Mouse (Mus musculus) neural tube, embryonic 14.5 days (tissue): ENCODE measurements around the gene Cap1. TPM values are rescaled to one million over a fixed set of nuclear protein-coding genes. Genes with fewer than 3 reads are reported as not detected.

Experiments used
- ATAC-seq: fragments of 200-750 bp; cut with Nextera tagmentation; 2 replicates; pipeline ENCODE4 v1.8.0; 2017; ENCODE audit warnings: low read depth, mild to moderate bottlenecking, moderate TSS enrichment, moderate library complexity
- H3K27ac ChIP-seq: fragments of 300-500 bp; sonication (generic); 2 replicates; pipeline ENCODE4 v1.5.1; 2014; ENCODE audit warnings: low read depth, mild to moderate bottlenecking, control low read depth, low read length, moderate library complexity, mixed read lengths
- H3K27me3 ChIP-seq: fragments of 300-500 bp; sonication (generic); 2 replicates; pipeline ENCODE4 v1.6.1; 2014; ENCODE audit warnings: low read length; ENCODE audit not compliant: control insufficient read depth, insufficient read depth
- H3K36me3 ChIP-seq: fragments of 300-500 bp; sonication (generic); 2 replicates; pipeline ENCODE4 v1.6.1; 2014; ENCODE audit warnings: low read length, mixed read lengths; ENCODE audit not compliant: control insufficient read depth, insufficient read depth
- H3K4me1 ChIP-seq: fragments of 300-500 bp; sonication (generic); 2 replicates; pipeline ENCODE4 v1.6.1; 2014; ENCODE audit warnings: low read length; ENCODE audit not compliant: control insufficient read depth, insufficient read depth
- H3K4me2 ChIP-seq: fragments of 300-500 bp; sonication (generic); 2 replicates; pipeline ENCODE4 v1.6.1; 2014; ENCODE audit warnings: mild to moderate bottlenecking, low read depth, low read length, control low read depth
- H3K4me3 ChIP-seq: fragments of 300-500 bp; sonication (generic); 2 replicates; pipeline ENCODE4 v1.5.1; 2014; ENCODE audit warnings: low read depth, low read length, control low read depth, mixed read lengths
- H3K9ac ChIP-seq: fragments of 300-500 bp; sonication (generic); replicated peaks from 2 replicates; pipeline ENCODE4 v1.6.1; 2014; ENCODE audit warnings: low read depth, mild to moderate bottlenecking, control low read depth, low read length, mixed read lengths
- H3K9me3 ChIP-seq: fragments of 300-500 bp; sonication (generic); 2 replicates; pipeline ENCODE4 v1.6.1; 2016; ENCODE audit warnings: low read length; ENCODE audit not compliant: control insufficient read depth
- WGBS: fragments of 180-500 bp; shearing (Covaris S2); extraction: QIAGEN DNeasy Blood & Tissue Kit; methylation state at CpG from one replicate; pipeline ENCODE4 v1.1.7; 2014; 5-methylcytosine and 5-hydroxymethylcytosine counted together
- polyA plus RNA-seq: library from polyadenylated mRNA; unstranded; fragments of >200 nt; fragmentation: Nextera tagmentation; extraction: Ambion mirVana; gene quantifications from 2 replicates; pipeline ENCODE4 v1.2.1, GENCODE M21; 2014

Cap1 gene
- polyA plus RNA-seq, 1 experiment from 2014 or later = 66.5 TPM

GRCm38 (mm10) chr4:122914186-122914585 is 28.3 kb upstream of the Cap1 start:
- Histone ChIP-seq H3K27ac (no peak overlapping the region), H3K4me1 (no peaks in the 10 kb centered on the region), H3K27me3 (no peaks in the 10 kb centered on the region), H3K36me3 (no peaks in the 10 kb centered on the region), H3K4me2 (no peak overlapping the region), H3K9me3 (no peaks in the 10 kb centered on the region), H3K9ac (no peak overlapping the region), H3K4me3 (no peak overlapping the region)
- ATAC-seq = no peak
- 79% methylated on average over 7 of the region's 7 CpGs for WGBS

GRCm38 (mm10) chr4:122912613-122913012 is 26.8 kb upstream of the Cap1 start:
- Histone ChIP-seq H3K4me3 (no peak overlapping the region), H3K9me3 (no peaks in the 10 kb centered on the region), H3K4me1 (no peaks in the 10 kb centered on the region), H3K27ac (no peak overlapping the region), H3K4me2 (no peak overlapping the region), H3K27me3 (no peaks in the 10 kb centered on the region), H3K36me3 (no peaks in the 10 kb centered on the region), H3K9ac (no peak overlapping the region)
- WGBS = 78% methylated on average over 5 of the region's 5 CpGs
- no peak for ATAC-seq

GRCm38 (mm10) chr4:122910577-122910976 is 24.7 kb upstream of the Cap1 start:
- WGBS = 48% methylated on average over 6 of the region's 6 CpGs
- Histone ChIP-seq H3K9ac (no peak overlapping the region), H3K4me3 (no peak overlapping the region), H3K36me3 (no peaks in the 10 kb centered on the region), H3K27me3 (no peaks in the 10 kb centered on the region), H3K27ac (no peak overlapping the region), H3K4me2 (no peak overlapping the region), H3K9me3 (no peaks in the 10 kb centered on the region), H3K4me1 (no peaks in the 10 kb centered on the region)
- ATAC-seq = no peak

- Histone ChIP-seq H3K4me2 (no peak overlapping the region), H3K9me3 (no peaks in the 10 kb centered on the region), H3K27ac (no peak overlapping the region), H3K4me1 (no peaks in the 10 kb centered on the region), H3K9ac (no peak overlapping the region), H3K4me3 (no peak overlapping the region), H3K27me3 (no peaks in the 10 kb centered on the region), H3K36me3 (no peaks in the 10 kb centered on the region)
- 41% methylated on average over 12 of the region's 12 CpGs for WGBS
- no peak for ATAC-seq
These were observed 23.8 kb upstream of the Cap1 start for GRCm38 (mm10) chr4:122909572-122910189.

- H3K27ac ChIP-seq = no peak overlapping the region
- WGBS = 77% methylated on average over 10 of the region's 10 CpGs
These were observed 19.5 kb upstream of the Cap1 start for GRCm38 (mm10) chr4:122905359-122905758.

GRCm38 (mm10) chr4:122903709-122904108 is 17.9 kb upstream of the Cap1 start:
- no peaks in the 10 kb centered on the region for H3K9me3 ChIP-seq
- no peaks in the 10 kb centered on the region for H3K36me3 ChIP-seq
- no peak overlapping the region for H3K27ac ChIP-seq
- no peak for ATAC-seq
- H3K9ac ChIP-seq = no peak overlapping the region
- no peaks in the 10 kb centered on the region for H3K4me1 ChIP-seq
- 95% methylated on average over 3 of the region's 3 CpGs for WGBS
- H3K4me2 ChIP-seq = no peak overlapping the region
- no peak overlapping the region for H3K4me3 ChIP-seq
- no peaks in the 10 kb centered on the region for H3K27me3 ChIP-seq

More at GRCm38 (mm10) chr4:122905359-122905758, 19.5 kb upstream of the Cap1 start:
- Histone ChIP-seq H3K4me3 (no peak overlapping the region), H3K4me1 (no peaks in the 10 kb centered on the region), H3K9ac (no peak overlapping the region), H3K4me2 (no peak overlapping the region), H3K9me3 (no peaks in the 10 kb centered on the region), H3K27me3 (no peaks in the 10 kb centered on the region), H3K36me3 (no peaks in the 10 kb centered on the region)
- no peak for ATAC-seq

GRCm38 (mm10) chr4:122902156-122902555 is 16.3 kb upstream of the Cap1 start:
- H3K9me3 ChIP-seq = no peaks in the 10 kb centered on the region
- H3K4me1 ChIP-seq = no peaks in the 10 kb centered on the region
- 30% methylated on average over 6 of the region's 6 CpGs for WGBS
- no peak overlapping the region for H3K4me2 ChIP-seq
- H3K27me3 ChIP-seq = no peaks in the 10 kb centered on the region
- no peak for ATAC-seq
- no peaks in the 10 kb centered on the region for H3K36me3 ChIP-seq
- no peak overlapping the region for H3K9ac ChIP-seq
- H3K4me3 ChIP-seq = no peak overlapping the region
- H3K27ac ChIP-seq = no peak overlapping the region

GRCm38 (mm10) chr4:122898313-122898712 is 12.5 kb upstream of the Cap1 start:
- Histone ChIP-seq H3K9me3 (no peaks in the 10 kb centered on the region), H3K36me3 (no peaks in the 10 kb centered on the region), H3K27ac (no peak overlapping the region), H3K27me3 (no peaks in the 10 kb centered on the region), H3K4me3 (no peak overlapping the region), H3K4me1 (no peaks in the 10 kb centered on the region), H3K9ac (no peak overlapping the region), H3K4me2 (no peak overlapping the region)
- no peak for ATAC-seq
- WGBS = 18% methylated on average over 5 of the region's 5 CpGs

- Histone ChIP-seq H3K9ac (no peak overlapping the region), H3K36me3 (no peaks in the 10 kb centered on the region), H3K4me1 (no peaks in the 10 kb centered on the region), H3K4me2 (no peak overlapping the region), H3K27ac (no peak overlapping the region), H3K27me3 (no peaks in the 10 kb centered on the region), H3K9me3 (no peaks in the 10 kb centered on the region), H3K4me3 (no peak overlapping the region)
- WGBS = 87% methylated on average over 4 of the region's 4 CpGs
- no peak for ATAC-seq
These were observed 11.9 kb upstream of the Cap1 start for GRCm38 (mm10) chr4:122897750-122898149.
